Mouse (Mus musculus): ENCODE measurements around the gene Agbl3. TPM values are rescaled to one million over a fixed set of nuclear protein-coding genes. Genes with fewer than 3 reads are reported as not detected.

The Agbl3 gene
- polyA plus RNA-seq, 1 experiment from 2014 or later = 6.2 TPM

DNA sequence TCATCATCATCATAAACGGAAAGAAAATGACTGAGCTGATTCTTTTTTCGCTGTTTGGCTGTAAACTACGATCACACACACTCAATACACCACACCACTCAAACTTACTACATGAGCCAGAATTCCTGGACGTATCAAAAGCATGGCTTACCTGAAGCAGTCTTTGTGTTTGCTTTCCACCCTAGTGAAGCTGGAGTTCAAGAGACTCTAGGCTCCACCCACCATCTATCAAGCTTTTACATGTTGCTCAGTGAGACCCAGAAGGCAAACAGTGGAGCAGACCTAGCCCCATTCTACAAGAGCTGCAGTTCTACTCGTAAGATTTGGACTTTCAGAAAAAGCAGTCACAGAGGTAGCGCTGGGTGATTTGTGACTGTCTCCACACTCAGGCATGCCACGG lies 122.3 kb downstream of the Agbl3 start:
- Histone ChIP-seq H3K27me3 (ENCODE audit: control insufficient read depth, insufficient read depth, low read length) (no peaks in the 10 kb centered on the region), H3K9me3 (ENCODE audit: control insufficient read depth, low read length) (no peaks in the 10 kb centered on the region), H3K4me2 (ENCODE audit: low read depth) (no peak overlapping the region), H3K36me3 (ENCODE audit: control insufficient read depth, insufficient read depth, low read length) (0 out of 2 replicates have a peak, but pooled peaks cover 6% of the 10 kb centered on the region), H3K9ac (ENCODE audit: low read length) (no peak overlapping the region), H3K27ac (ENCODE audit: low read depth, low read length) (no peak overlapping the region), H3K4me3 (ENCODE audit: low read depth, low read length) (no peak overlapping the region), H3K4me1 (ENCODE audit: control insufficient read depth, insufficient read depth, low read length) (no peaks in the 10 kb centered on the region)
- ATAC-seq (ENCODE audit: insufficient read depth, low FRiP score, low TSS enrichment) (no peak), DNase-seq (ENCODE audit: low spot score) (no peak)
- WGBS = 93% methylated on average over 7 of the region's 7 CpGs

DNA sequence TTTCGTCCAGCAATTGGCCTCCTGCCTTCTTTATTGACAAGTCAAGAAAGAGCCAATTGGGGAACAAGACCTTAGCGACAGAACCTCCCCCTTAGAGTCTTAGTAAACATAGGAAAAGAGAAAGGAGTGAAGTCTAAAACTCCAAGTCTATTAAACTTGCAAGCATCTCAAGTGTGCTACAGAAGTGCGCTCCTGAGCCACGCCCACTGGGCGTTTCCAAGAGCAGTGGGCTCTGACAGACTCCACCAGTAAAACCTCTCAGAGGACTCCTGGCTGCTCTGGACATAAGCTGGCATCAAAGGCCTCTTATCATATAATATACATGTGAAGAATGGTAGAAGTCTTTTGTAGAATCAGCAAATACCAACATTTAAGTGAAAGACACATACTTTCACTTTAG lies 123.2 kb downstream of the Agbl3 start:
- H3K4me3 ChIP-seq (ENCODE audit: low read depth, low read length) = no peak overlapping the region
- H3K4me1 ChIP-seq (ENCODE audit: control insufficient read depth, insufficient read depth, low read length) = no peaks in the 10 kb centered on the region
- H3K27me3 ChIP-seq (ENCODE audit: control insufficient read depth, insufficient read depth, low read length) = no peaks in the 10 kb centered on the region
- 84% methylated on average over 5 of the region's 5 CpGs for WGBS
- no peak overlapping the region for H3K27ac ChIP-seq (ENCODE audit: low read depth, low read length)
- no peak overlapping the region for H3K4me2 ChIP-seq (ENCODE audit: low read depth)
- H3K9ac ChIP-seq (ENCODE audit: low read length) = no peak overlapping the region
- 0 out of 2 replicates have a peak, but pooled peaks cover 6% of the 10 kb centered on the region for H3K36me3 ChIP-seq (ENCODE audit: control insufficient read depth, insufficient read depth, low read length)
- DNase-seq (ENCODE audit: low spot score) (no peak), ATAC-seq (ENCODE audit: insufficient read depth, low FRiP score, low TSS enrichment) (no peak)
- H3K9me3 ChIP-seq (ENCODE audit: control insufficient read depth, low read length) = no peaks in the 10 kb centered on the region

DNA sequence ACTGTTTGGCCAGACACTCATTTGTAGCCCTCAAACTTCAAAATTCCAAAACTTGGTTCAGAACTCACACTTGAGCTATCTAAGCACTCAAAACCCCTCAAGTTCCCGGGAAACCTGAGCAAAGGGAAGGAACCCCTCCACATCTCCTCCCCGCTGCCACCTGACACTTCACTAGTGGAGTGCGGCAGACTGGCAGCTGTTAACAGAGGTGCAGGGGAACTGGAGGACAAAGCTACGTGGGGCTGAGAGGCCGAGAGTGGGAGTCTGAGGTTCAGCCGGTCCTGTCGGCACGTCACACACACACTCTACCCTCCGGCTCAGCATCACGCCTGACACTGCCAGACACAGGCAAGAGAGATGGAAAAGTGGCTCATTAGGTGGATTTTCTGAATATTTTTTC lies 123.6 kb downstream of the Agbl3 start:
- no peak for ATAC-seq (ENCODE audit: insufficient read depth, low FRiP score, low TSS enrichment)
- 93% methylated on average over 10 of the region's 10 CpGs for WGBS
- no peak for DNase-seq (ENCODE audit: low spot score)

DNA sequence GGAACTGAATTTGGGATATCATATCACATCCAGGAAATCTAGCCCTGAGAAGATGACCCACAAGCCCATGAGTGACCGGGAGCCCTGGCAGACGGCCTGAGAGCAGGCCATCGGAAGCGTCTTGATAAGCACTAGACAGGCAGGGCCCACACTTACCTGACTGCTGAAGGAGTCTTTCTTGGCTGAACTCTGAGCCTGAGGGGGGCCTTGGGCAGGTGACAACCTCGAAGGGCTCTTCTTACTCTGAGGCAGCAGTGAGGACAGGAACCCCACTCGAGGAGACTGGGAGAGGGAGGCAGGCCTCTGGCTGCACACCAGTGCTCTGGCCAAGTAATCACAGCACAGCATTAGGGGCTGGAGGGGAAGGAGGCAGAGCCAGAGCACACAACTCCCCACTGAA lies 124.1 kb downstream of the Agbl3 start:
- no peak for ATAC-seq (ENCODE audit: insufficient read depth, low FRiP score, low TSS enrichment)
- H3K9ac ChIP-seq (ENCODE audit: low read length) = no peak overlapping the region
- H3K36me3 ChIP-seq (ENCODE audit: control insufficient read depth, insufficient read depth, low read length) = 0 out of 2 replicates have a peak, but pooled peaks cover 6% of the 10 kb centered on the region
- H3K9me3 ChIP-seq (ENCODE audit: control insufficient read depth, low read length) = no peaks in the 10 kb centered on the region
- DNase-seq (ENCODE audit: low spot score) = no peak
- no peak overlapping the region for H3K4me3 ChIP-seq (ENCODE audit: low read depth, low read length)
- no peak overlapping the region for H3K27ac ChIP-seq (ENCODE audit: low read depth, low read length)
- H3K4me1 ChIP-seq (ENCODE audit: control insufficient read depth, insufficient read depth, low read length) = no peaks in the 10 kb centered on the region
- WGBS = 91% methylated on average over 6 of the region's 6 CpGs
- H3K4me2 ChIP-seq (ENCODE audit: low read depth) = no peak overlapping the region
- H3K27me3 ChIP-seq (ENCODE audit: control insufficient read depth, insufficient read depth, low read length) = no peaks in the 10 kb centered on the region

More for the DNA sequence above, 123.6 kb downstream of the Agbl3 start:
- no peaks in the 10 kb centered on the region for H3K9me3 ChIP-seq (ENCODE audit: control insufficient read depth, low read length)
- H3K9ac ChIP-seq (ENCODE audit: low read length) = peak overlapping the region; percentile 10; the same call in 1 of the 2 replicates
- H3K36me3 ChIP-seq (ENCODE audit: control insufficient read depth, insufficient read depth, low read length) = 0 out of 2 replicates have a peak, but pooled peaks cover 6% of the 10 kb centered on the region
- no peak overlapping the region for H3K27ac ChIP-seq (ENCODE audit: low read depth, low read length)
- no peaks in the 10 kb centered on the region for H3K4me1 ChIP-seq (ENCODE audit: control insufficient read depth, insufficient read depth, low read length)
- H3K4me3 ChIP-seq (ENCODE audit: low read depth, low read length) = no peak overlapping the region
- H3K4me2 ChIP-seq (ENCODE audit: low read depth) = no peak overlapping the region
- H3K27me3 ChIP-seq (ENCODE audit: control insufficient read depth, insufficient read depth, low read length) = no peaks in the 10 kb centered on the region

DNA sequence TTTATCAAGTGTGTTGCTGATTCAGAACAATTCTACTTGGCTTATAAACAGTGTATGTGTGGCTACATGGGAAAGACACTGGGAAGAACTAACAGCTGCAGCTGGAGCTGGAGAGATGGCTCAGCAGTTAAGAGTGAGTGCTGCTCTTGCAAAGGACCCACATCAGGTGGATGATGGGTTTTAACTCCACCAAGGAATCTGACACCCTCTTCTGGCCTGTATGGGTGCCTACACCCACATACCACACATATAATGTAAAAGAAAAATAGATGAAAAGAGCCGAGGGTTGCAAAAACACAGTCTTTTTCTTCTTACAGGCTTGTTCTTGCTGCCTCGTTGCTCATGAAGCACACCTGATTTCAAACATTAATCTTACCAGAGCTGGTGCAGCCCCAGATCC lies 125.9 kb downstream of the Agbl3 start:
- Histone ChIP-seq H3K4me2 (ENCODE audit: low read depth) (no peak overlapping the region), H3K27me3 (ENCODE audit: control insufficient read depth, insufficient read depth, low read length) (no peaks in the 10 kb centered on the region), H3K4me3 (ENCODE audit: low read depth, low read length) (no peak overlapping the region), H3K27ac (ENCODE audit: low read depth, low read length) (no peak overlapping the region), H3K9ac (ENCODE audit: low read length) (no peak overlapping the region), H3K36me3 (ENCODE audit: control insufficient read depth, insufficient read depth, low read length) (0 out of 2 replicates have a peak, but pooled peaks cover 6% of the 10 kb centered on the region), H3K9me3 (ENCODE audit: control insufficient read depth, low read length) (no peaks in the 10 kb centered on the region), H3K4me1 (ENCODE audit: control insufficient read depth, insufficient read depth, low read length) (peaks cover 5% of the 10 kb centered on the region; the same call in 1 of the 2 replicates)
- 81% methylated on average over 2 of the region's 2 CpGs for WGBS
- no peak for DNase-seq (ENCODE audit: low spot score)
- no peak for ATAC-seq (ENCODE audit: insufficient read depth, low FRiP score, low TSS enrichment)

DNA sequence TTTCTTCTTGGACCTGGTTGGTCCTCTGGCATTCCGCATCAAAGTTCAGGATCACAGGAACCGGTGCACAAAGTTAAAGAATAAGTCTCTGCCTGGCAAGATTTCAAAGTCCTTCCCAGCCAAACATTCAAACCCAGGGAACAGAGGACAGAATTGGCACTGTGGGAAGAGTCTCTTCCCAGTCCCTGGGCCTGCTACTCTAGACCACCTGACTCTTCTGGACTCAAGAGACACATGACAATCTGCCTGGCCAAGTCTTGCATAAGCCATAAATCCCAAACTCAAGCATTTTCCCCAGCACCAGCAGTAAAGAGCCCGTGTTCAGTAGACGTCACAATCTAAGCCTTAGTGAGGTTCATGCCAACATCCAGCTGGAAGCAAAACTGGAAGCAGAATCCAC lies 126.4 kb downstream of the Agbl3 start:
- Histone ChIP-seq H3K4me1 (ENCODE audit: control insufficient read depth, insufficient read depth, low read length) (peaks cover 5% of the 10 kb centered on the region; the same call in 1 of the 2 replicates), H3K4me2 (ENCODE audit: low read depth) (no peak overlapping the region), H3K36me3 (ENCODE audit: control insufficient read depth, insufficient read depth, low read length) (0 out of 2 replicates have a peak, but pooled peaks cover 6% of the 10 kb centered on the region), H3K4me3 (ENCODE audit: low read depth, low read length) (no peak overlapping the region), H3K27ac (ENCODE audit: low read depth, low read length) (no peak overlapping the region), H3K9ac (ENCODE audit: low read length) (no peak overlapping the region), H3K27me3 (ENCODE audit: control insufficient read depth, insufficient read depth, low read length) (no peaks in the 10 kb centered on the region), H3K9me3 (ENCODE audit: control insufficient read depth, low read length) (no peaks in the 10 kb centered on the region)
- ATAC-seq (ENCODE audit: insufficient read depth, low FRiP score, low TSS enrichment) = no peak
- 87% methylated on average over 4 of the region's 4 CpGs for WGBS
- no peak for DNase-seq (ENCODE audit: low spot score)

DNA sequence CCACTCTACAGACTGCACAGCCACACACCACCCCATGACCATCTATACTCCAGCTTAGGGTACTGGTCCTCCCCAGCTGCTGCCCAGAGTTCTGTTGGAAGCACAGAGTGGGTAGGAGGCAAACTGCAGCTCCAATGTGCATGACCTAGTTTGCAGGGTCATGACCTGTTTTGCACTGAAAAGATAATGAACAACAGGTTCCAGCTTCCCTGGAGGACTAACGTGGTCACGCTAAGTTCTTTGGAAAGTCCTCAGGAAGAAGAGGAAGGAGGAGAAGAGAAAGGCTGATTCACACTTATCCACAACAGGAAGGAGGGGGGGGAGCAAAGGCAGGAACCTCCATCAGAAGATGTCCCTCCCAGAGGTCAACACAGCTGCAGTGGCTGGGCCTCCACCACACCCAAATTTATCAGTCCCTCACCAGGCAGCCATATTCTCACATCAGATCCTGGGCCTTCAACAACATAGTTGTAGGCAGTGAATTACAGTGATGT lies 126.9 kb downstream of the Agbl3 start:
- no peak for ATAC-seq (ENCODE audit: insufficient read depth, low FRiP score, low TSS enrichment)
- H3K27me3 ChIP-seq (ENCODE audit: control insufficient read depth, insufficient read depth, low read length) = no peaks in the 10 kb centered on the region
- no peak overlapping the region for H3K4me2 ChIP-seq (ENCODE audit: low read depth)
- peaks cover 5% of the 10 kb centered on the region; the same call in 1 of the 2 replicates for H3K4me1 ChIP-seq (ENCODE audit: control insufficient read depth, insufficient read depth, low read length)
- WGBS = 68% methylated on average over 2 of the region's 2 CpGs
- H3K27ac ChIP-seq (ENCODE audit: low read depth, low read length) = no peak overlapping the region
- 0 out of 2 replicates have a peak, but pooled peaks cover 6% of the 10 kb centered on the region for H3K36me3 ChIP-seq (ENCODE audit: control insufficient read depth, insufficient read depth, low read length)
- no peak overlapping the region for H3K9ac ChIP-seq (ENCODE audit: low read length)
- no peak for DNase-seq (ENCODE audit: low spot score)
- H3K4me3 ChIP-seq (ENCODE audit: low read depth, low read length) = no peak overlapping the region
- no peaks in the 10 kb centered on the region for H3K9me3 ChIP-seq (ENCODE audit: control insufficient read depth, low read length)

DNA sequence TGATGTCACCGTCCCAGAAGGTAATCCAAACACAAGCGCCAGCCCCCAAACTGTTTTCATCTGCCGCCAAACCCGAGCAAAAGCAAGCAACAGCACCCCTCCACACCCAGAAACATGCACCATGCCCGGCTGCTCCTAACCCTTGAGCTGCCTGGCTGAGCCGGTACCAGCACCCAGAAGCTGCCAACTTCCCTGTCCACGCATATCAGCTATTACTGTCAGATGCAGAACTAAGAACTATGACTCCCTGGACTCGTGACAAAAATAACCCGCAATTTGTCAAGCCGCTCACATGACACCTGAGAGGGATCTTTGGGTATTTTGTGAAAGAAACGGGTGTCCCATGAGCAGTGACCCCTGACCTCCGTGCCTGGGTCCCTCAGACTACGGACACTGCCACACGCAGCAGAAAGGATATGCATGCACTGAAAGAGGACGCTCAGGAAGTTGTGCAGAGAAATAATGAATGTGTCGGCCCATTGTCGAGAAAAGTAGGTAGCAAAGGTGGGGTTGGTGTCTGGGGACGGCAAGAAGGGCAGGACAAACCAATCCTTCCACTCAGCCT lies 127.5 kb downstream of the Agbl3 start:
- ATAC-seq (ENCODE audit: insufficient read depth, low FRiP score, low TSS enrichment) (no peak), DNase-seq (ENCODE audit: low spot score) (no peak)
- Histone ChIP-seq H3K27ac (ENCODE audit: low read depth, low read length) (no peak overlapping the region), H3K4me3 (ENCODE audit: low read depth, low read length) (no peak overlapping the region), H3K4me2 (ENCODE audit: low read depth) (no peak overlapping the region), H3K4me1 (ENCODE audit: control insufficient read depth, insufficient read depth, low read length) (peaks cover 5% of the 10 kb centered on the region; the same call in 1 of the 2 replicates), H3K9me3 (ENCODE audit: control insufficient read depth, low read length) (no peaks in the 10 kb centered on the region), H3K9ac (ENCODE audit: low read length) (no peak overlapping the region), H3K36me3 (ENCODE audit: control insufficient read depth, insufficient read depth, low read length) (0 out of 2 replicates have a peak, but pooled peaks cover 6% of the 10 kb centered on the region), H3K27me3 (ENCODE audit: control insufficient read depth, insufficient read depth, low read length) (no peaks in the 10 kb centered on the region)
- WGBS = 89% methylated on average over 18 of the region's 18 CpGs

Data from neural tube, embryonic 11.5 days (tissue).